Mouse (Mus musculus) left cerebral cortex, postnatal 25 days (tissue): ENCODE measurements around the gene Arrb2. TPM values are rescaled to one million over a fixed set of nuclear protein-coding genes. Genes with fewer than 3 reads are reported as not detected.
"Not testable (repeated sequence)": the region's sequence is repeated elsewhere in the genome, so short reads cannot be mapped to it uniquely, and the experiment has no call there.

Source experiments
- DNase-seq, 2 experiments: peaks; one replicate each; pipeline ENCODE4 v3.0.0; 2022; ENCODE audit warnings: low spot score in 2 of 2, mixed read lengths in 1 of 2
- intact Hi-C: fragments of 180-260 bp; cut with DNase I; formaldehyde crosslinking; loops from one replicate; pipeline ENCODE4 v1.15.1; 2025
- total RNA-seq, 2 experiments: library from RNA; stranded (reverse); gene quantifications; 2 replicates each; pipeline ENCODE4 v1.2.3; 2021

Arrb2 gene
- total RNA-seq, 2 experiments from 2014 or later, result 64.6 to 66.7 TPM

DNA sequence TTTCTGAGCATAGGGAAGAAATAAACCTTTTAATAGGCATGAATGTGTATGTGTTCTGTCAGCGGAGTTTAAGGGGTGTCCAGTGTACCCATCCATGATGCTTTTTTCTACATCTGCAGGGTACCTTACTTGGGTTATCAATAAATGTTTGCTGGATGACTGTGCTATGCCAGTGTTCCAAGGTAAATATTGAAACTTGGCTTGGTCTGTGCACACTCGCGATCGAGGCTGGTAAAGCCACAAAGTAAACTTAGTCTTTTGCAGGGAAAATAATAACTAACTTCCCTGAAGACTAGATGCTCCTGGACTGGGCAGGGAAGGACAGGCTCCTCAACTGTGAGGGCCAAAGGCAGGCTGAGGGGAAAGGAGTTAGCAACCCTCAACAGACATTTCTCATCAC lies 8.2 kb downstream of the Arrb2 start:
- intact Hi-C loops, result no loop called here
- no peak for DNase-seq

- DNase-seq, result no peak
- intact Hi-C loops, result no loop called here
Observed at GRCm38 (mm10) chr11:70441882-70442281, 9.4 kb downstream of the Arrb2 start.

GRCm38 (mm10) chr11:70443964-70444363 lies 11.5 kb downstream of the Arrb2 start:
- DNase-seq, result no peak
- intact Hi-C loops, result no loop called here

GRCm38 (mm10) chr11:70444667-70445066 lies 12.2 kb downstream of the Arrb2 start:
- no peak for DNase-seq
- intact Hi-C loops, result no loop called here

DNA sequence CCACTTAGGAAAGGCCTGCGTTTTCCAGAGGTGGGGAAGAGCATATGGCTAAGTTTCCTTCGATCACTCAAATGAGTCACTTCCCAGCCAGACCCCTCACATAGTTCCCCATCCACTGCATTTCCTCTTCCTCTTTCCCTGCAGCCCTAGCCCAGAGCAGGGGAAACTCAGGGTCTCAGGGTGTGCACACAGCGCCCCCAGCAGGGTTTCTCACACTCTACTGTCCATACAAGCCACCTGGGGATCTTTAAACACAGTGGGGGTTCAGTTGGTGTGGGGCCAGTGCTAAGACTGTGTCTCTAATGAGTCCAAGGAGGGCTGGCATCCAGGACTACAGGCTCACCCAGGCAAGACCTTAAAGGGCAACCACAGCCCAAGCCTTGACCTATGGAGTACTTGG lies 14.3 kb downstream of the Arrb2 start:
- intact Hi-C loops, result no loop called here
- no peak for DNase-seq

GRCm38 (mm10) chr11:70447373-70447772 lies 14.9 kb downstream of the Arrb2 start:
- intact Hi-C loops, result no loop called here
- no peak for DNase-seq

DNA sequence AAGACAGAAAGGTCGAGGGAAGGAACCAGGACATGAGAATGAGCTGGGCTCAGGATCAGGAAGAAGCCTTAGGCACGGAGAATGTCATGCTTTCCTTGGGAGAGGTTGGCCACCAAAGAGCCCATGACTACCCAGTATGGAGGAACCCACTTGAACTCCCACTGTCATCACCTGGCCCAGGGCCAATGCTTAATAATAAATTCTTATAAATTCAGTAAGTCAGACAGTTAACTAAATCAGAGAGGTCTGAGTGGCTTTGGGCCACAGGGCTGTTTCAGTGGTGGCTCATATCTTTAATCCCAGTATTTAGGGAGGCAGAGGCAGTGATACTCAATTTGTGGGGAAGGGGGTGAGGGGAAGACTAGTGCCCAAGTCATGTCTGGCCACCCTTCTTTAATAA lies 18.5 kb downstream of the Arrb2 start:
- DNase-seq, result no peak
- intact Hi-C loops, result loop anchor here (2.0 kb wide), 1 partner anchor 18 kb away; the partner anchor contains the start of gene Arrb2

GRCm38 (mm10) chr11:70451797-70452498 lies 19.5 kb downstream of the Arrb2 start, which contains the start of gene Med11:
Med11 (plus strand) TSS chr11:70451919.
- DNase-seq, result peak; percentile 96 to 98
- intact Hi-C loops, result loop anchor here (1.0 to 2.0 kb wide), 2 partner anchors 19 to 54 kb away; partner anchors contain the start of gene Arrb2

GRCm38 (mm10) chr11:70453261-70454044 lies 21.0 kb downstream of the Arrb2 start:
- intact Hi-C loops, result no loop called here
- no peak for DNase-seq

GRCm38 (mm10) chr11:70458688-70459600 lies 26.5 kb downstream of the Arrb2 start, which contains the start of gene Zmynd15:
Zmynd15 (plus strand) TSS chr11:70459433.
- DNase-seq, result no peak
- intact Hi-C loops, result no loop called here

DNA sequence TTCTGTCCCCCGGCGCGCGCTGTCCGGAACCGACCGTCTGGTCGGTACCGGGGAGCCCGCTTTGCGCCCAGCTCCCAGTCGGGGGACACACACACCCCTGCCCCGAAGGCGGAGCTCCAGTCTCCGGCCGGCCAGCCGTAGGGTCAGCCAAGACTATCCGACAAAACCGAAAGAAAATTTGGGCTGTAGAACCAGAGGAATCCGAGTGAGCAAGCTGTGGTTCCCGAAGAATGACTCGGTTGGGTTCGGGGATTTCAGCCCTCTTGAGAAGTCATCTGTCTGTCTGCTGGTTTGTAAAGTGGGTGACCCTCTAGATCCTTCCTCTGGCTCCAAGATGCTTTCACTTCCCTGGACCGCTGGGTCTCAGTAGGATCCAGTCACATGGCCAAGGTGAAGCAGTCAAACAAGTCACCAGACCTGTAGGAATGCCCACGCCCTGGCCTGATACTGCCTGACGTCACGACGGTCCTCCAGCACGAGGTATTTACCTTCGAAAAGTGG lies 27.2 kb downstream of the Arrb2 start, which contains the start of gene Cxcl16:
Cxcl16 (minus strand) TSS at position 384 of the 501 bp plus-strand sequence.
- DNase-seq, result no peak
- intact Hi-C loops, result no loop called here

- DNase-seq, result no peak
- intact Hi-C loops, result no loop called here
Observed at GRCm38 (mm10) chr11:70463970-70464369, 31.5 kb downstream of the Arrb2 start.

DNA sequence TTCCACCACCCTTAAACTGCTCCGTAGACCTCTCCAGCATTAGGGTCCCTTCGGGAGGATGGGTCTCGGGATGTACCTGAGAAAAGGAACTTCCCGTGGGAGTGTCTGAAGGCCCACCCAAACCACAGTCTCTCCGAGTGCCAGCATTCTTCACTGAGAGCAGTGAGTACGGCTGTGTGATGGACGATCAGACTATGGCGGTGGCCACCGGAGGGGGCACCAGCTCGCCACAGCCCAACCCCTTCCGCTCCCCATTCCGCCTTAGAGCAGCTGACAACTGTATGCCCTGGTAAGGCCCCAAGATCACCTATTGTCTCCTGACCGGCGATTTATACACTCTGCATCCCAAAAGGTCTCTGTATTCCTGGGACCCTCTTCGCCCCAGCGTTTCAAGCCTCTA lies 32.8 kb downstream of the Arrb2 start:
- intact Hi-C loops, result no loop called here
- no peak for DNase-seq

- DNase-seq, result no peak
Observed at GRCm38 (mm10) chr11:70465824-70466223, 33.4 kb downstream of the Arrb2 start.

GRCm38 (mm10) chr11:70467902-70468619 lies 35.6 kb downstream of the Arrb2 start:
- no peak for DNase-seq
- intact Hi-C loops, result no loop called here

More at GRCm38 (mm10) chr11:70465824-70466223, 33.4 kb downstream of the Arrb2 start:
- intact Hi-C loops, result no loop called here

DNA sequence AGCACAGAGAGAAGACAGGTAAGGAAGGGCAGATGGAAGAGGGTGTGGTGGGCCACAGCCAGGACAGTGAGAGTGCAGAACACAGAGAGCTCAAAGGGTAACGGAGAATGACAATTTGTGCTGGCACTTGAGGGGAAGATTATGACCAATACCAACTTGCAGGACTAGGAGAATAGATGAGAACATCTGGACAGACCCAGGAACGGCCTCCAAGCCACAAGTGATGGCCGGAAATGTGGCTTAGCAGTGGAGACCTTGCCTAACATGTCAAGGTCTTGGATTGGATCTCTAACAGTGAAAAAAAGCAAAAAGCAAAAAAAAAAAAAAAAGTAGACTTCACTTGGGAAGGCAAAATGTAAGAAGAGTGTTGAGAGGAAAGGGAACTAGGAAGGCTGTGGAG lies 37.3 kb downstream of the Arrb2 start:
- no peak for DNase-seq
- intact Hi-C loops, result no loop called here

GRCm38 (mm10) chr11:70472716-70473115 lies 40.3 kb downstream of the Arrb2 start:
- intact Hi-C loops, result no loop called here
- no peak for DNase-seq

- intact Hi-C loops, DNase-seq: not testable (repeated sequence)
Observed at GRCm38 (mm10) chr11:70473291-70473690, 40.9 kb downstream of the Arrb2 start.
